Mouse (Mus musculus): ENCODE results near the gene Serpinb6b.
"Not testable (repeated sequence)": the region's sequence is repeated elsewhere in the genome, so short reads cannot be mapped to it uniquely, and the experiment has no call there.

Gene Serpinb6b

DNA sequence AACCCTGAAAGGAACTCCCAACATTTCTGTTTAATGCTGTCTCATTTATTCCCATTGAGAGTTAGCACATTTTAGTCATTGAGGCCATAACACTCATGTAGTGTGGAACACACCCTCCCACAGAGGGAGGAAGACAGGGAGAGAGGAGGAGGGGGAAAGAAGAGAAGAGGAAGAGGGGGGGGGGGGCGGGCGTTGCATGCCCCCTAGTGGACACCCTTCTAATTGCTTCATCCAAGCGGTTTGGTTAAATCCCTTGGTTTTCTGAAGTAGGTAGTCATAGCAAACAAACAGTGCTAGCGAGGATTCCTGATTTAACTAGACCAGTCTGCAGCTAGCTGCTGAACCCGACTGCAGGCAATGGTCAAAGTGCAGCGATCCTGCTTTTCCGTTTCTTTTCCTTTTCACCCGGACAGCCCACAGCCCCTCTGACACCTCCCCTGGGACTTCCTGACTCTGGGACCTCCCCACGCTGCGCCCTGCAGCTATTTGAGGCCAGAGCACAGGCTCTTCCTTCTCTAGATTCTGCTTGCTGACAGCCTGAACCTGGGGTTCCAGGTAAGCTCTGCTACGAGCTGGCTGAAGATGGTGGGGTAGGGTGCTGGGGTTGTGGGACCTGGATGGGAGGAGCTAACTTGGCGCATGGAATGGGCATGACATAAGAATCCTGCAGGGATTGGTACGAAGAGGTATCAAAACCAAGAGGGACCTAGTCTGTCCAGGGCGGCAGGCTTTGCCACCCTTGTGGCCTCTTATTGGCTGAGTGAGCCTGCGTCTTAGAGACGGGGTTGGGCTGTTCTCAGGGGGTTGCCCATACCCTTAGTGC lies at the start of gene Serpinb6b:
Gene Serpinb6b, plus strand, starts transcription at position 221 of the 823 bp plus-strand sequence.
- no peak for DNase-seq (ENCODE audit: low spot score)

DNA sequence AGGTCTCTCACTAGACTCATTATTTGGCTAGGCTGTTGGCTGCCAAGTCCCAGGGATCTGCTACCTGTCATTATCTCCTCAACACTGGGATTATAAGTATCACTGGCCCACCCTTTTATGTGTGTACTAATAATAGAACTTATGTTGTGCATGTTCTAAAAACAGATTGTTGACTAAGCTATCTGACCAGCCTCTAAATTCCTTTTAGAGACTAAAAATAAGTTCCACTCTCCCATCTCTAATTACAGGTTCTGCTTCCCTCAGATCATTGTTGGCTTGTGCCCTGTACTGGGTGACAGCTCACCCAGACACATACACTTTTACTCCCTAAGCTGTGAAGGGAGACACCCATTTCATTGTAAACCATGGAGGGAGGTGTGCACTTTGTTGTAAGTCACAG lies 42.4 kb upstream of the Serpinb6b start:
- DNase-seq (ENCODE audit: low spot score) = no peak

- DNase-seq (ENCODE audit: low spot score) = no peak
Measured at GRCm38 (mm10) chr13:32924578-32925360, 40.2 kb upstream of the Serpinb6b start.

GRCm38 (mm10) chr13:32926661-32927060 lies 38.3 kb upstream of the Serpinb6b start:
- DNase-seq (ENCODE audit: low spot score) = no peak

DNA sequence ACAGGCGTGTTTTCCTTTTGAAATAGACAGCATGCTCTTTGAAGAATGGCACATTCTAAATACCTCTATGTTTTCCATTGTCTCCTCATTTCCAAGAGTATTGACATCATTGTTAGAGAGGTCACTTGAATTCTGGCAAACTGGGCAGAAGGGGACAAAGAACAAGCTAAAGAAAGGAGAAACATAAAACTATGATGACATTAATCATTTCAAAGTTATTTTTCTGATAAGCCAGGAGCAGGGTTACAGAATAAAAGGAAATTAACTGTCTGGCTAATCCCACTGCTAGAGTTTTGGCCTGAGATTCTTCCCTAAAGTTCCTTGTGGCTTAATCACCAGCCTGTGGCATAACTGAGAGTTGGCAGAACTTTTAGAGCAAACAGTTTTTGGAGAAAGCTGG lies 37.8 kb upstream of the Serpinb6b start:
- no peak for DNase-seq (ENCODE audit: low spot score)

GRCm38 (mm10) chr13:32929107-32929750 lies 35.8 kb upstream of the Serpinb6b start:
- no peak for DNase-seq (ENCODE audit: low spot score)

DNA sequence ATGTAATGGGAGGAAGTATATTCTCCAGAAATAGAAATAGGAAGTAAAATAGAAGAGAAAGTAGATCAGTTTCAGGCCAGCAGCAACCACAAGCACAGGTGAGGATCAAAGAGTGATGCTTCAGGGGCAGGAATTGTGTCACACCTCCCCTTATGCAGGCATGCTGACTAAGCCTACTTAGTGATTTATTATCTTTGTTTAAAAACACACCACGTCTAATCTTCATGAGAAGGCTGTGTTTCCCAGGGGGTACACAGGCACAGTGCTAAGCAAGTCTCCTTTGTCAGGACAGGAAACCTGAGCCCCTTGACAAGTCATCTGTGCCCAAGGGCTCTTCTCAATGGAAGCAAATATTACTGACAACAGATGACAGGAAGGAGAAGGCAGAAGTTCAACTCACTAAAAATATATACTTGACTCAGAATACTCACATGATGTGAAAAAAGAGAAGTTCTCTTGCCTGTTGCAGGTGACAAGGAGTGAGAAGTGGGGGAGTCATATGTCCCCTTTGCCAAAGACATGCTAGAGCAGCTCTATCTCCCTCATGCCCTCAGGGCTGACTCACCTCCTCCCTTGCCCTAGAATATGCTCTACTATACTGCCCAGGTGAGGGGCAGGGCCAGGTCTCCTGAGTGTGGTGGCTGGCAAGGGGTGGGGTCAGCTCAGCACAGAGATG lies 30.2 kb upstream of the Serpinb6b start:
- DNase-seq (ENCODE audit: low spot score) = no peak

GRCm38 (mm10) chr13:32938275-32938674 lies 26.7 kb upstream of the Serpinb6b start:
- not testable (repeated sequence) for DNase-seq (ENCODE audit: low spot score)

DNA sequence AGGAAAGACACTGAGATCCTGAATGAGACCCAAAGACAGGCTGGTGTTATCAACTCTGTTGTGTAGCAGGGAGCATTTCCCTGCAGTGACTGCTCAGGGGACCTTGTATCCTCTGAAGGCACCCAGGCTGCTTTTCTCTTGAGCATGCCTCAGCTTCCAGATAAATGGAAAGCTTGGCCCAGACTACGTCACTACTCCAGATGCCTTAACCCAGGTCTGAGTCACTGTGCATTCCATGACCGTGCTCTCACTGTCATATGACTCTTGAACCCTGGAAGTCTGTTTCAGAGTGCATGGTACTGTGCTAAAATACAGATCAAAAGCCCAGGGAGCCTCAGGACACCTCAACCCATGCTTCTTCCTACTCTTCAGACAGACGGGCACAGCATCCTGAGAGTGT lies 25.8 kb upstream of the Serpinb6b start:
- not testable (repeated sequence) for DNase-seq (ENCODE audit: low spot score)

- no peak for DNase-seq (ENCODE audit: low spot score)
Measured at GRCm38 (mm10) chr13:32956537-32956936, 8.5 kb upstream of the Serpinb6b start.

GRCm38 (mm10) chr13:32957917-32958316 lies 7.1 kb upstream of the Serpinb6b start:
- DNase-seq (ENCODE audit: low spot score) = no peak

- not testable (repeated sequence) for DNase-seq (ENCODE audit: low spot score)
Measured at GRCm38 (mm10) chr13:32958521-32958920, 6.5 kb upstream of the Serpinb6b start.

DNA sequence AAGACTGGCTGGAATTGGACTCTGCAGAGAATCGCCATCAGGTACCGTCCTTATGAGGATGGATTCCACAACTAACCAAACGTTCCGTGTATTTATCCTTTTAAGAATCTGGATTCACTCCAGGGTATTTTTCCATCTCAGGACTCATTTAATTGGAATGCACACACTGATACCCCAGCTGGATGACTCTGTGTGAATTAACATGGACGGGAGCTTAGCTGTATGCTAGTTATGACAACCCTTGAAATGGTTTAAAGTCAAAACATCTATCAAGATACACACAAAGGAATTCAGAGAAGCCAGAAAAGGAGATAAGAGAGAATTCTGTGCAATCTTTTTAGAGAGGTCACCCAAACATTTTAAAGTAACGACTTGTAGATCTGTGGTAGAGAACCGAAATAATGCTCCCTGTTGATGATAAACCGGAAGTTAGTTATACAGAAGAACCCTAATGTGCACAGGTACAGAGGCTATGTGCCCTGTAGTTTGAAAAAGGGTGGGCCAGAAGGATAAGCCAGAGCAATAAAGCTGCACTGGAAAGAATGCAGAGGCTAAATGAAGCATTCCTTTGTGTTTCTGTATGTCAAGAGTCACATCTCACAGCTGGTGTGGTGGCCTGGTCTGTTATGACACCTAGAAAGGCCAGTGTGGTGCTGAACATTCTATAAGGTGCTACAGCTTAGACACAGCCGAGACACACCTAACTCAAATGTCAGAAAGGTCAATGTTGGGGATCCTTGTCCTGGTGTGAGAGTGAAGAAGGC lies 837 bp upstream of the Serpinb6b start:
- DNase-seq (ENCODE audit: low spot score) = no peak

GRCm38 (mm10) chr13:32966116-32966515 lies 1.1 kb downstream of the Serpinb6b start:
- no peak for DNase-seq (ENCODE audit: low spot score)

DNA sequence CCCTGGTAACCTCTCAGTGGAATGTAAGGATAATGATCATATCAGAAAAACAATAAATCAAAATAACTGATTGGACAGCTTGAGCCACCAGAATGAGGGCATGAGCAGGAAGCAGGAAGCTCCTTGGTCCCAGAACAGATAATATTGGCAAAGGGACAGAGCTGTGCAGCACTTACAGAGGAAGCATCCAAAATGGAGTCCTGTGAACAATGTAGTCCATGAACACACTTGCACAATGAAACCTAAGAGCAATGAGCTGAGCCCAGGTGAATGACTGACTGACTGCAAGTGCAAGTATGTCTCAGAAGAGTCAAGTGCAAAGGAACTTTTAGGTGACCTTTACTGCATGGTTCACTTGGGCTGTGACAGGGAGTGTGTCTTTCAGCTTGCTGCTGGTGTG lies 2.2 kb downstream of the Serpinb6b start:
- no peak for DNase-seq (ENCODE audit: low spot score)

DNA sequence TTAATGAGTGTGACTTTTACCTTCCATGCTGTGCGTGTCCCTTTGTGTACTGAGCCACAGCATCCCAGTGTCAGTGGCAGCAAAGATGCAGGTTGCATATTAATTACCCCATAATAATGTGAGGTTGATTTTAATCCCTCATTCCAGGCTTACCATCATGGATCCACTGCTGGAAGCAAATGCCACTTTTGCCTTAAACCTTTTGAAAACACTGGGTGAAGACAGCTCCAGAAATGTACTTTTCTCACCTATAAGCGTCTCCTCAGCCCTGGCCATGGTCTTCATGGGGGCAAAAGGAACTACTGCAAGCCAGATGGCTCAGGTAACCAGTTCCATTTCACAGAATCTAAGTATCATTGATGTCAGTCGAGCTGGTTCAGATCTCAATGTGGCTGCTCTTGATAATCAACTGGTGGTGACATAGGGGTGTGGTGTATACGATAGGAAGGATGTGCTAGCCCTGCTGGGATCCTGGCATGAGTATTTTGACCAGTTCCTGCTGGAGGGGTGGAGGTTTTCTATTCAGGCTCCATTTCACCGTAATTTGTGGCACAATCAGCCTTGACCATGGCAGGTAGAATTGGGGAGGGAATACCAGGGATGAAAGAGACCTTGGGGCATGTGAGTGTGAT lies 3.5 kb downstream of the Serpinb6b start:
- DNase-seq (ENCODE audit: low spot score) = peak; percentile 89

DNA sequence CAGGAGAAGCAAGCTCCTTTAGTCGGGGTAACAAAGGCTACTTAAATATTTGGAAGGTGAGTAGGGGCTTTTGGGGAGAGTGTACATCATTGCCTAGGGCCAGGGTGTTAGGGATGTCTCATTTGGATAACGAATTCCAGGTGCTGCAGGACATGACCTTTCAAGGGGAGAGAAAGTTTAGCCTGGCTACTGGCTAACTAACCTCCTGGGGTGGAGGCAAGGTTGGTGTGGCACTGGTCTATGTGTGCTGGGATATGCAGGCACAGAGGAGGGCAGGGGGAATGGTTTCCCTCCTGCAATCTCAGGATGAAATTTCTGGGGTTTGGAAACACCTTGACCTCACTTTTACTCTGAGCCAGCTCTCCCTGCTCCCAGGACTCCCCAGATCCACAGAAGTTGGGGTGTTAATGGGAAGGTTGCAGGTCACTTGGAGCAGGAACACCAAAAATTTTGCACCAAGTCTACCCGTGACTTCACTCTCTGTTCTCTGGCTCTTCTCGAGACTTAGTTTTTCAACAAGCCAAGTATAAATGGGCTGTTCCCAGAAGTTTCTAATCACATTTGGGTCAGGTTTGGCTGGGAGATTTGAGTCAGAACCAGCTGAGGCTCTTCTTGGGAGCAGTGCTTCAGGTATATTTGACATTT lies 4.1 kb downstream of the Serpinb6b start:
- DNase-seq (ENCODE audit: low spot score) = no peak

DNA sequence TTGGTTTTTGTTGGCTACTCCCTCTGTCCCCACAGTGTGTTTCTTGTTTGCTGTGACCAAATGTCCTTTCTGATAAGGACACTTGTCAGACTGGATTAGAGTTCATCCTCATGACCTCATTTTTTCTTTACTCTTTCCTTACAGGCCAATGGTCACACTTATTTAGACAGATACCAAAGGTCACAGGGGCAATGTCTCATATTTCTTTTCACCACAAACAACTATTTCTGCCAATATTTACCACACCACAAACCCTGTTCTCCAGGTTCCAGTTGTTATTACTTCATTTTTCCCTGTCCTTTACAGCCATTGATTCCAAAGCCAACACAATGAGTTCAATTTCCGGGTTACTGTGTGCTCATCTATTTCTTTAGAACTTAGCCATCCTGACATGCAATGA lies 4.6 kb downstream of the Serpinb6b start:
- no peak for DNase-seq (ENCODE audit: low spot score)

- DNase-seq (ENCODE audit: low spot score) = no peak
Measured at GRCm38 (mm10) chr13:32970776-32971175, 5.8 kb downstream of the Serpinb6b start.

GRCm38 (mm10) chr13:32974268-32974667 lies 9.3 kb downstream of the Serpinb6b start:
- no peak for DNase-seq (ENCODE audit: low spot score)
